Mouse (Mus musculus): ENCODE measurements at regions not wholly inside any gene's neighbourhood (a gene's known extent, or its start where the extent isn't known, plus 50 kb on each side); places are given as distances from the start of the nearest gene placed in this dataset.

- DNase-seq (ENCODE audit: low spot score) (no peak), ATAC-seq (ENCODE audit: low FRiP score, low TSS enrichment) (no peak)
- Histone ChIP-seq H3K4me2 (replicated peaks; ENCODE audit: low read depth) (no peak overlapping the region), H3K36me3 (ENCODE audit: control insufficient read depth, insufficient read depth, low read length) (no peaks in the 10 kb centered on the region), H3K27ac (replicated peaks) (no peak overlapping the region), H3K9ac (ENCODE audit: low read length) (no peak overlapping the region), H3K9me3 (ENCODE audit: control insufficient read depth, low read length) (no peaks in the 10 kb centered on the region), H3K27me3 (ENCODE audit: control insufficient read depth, insufficient read depth, low read length) (no peaks in the 10 kb centered on the region), H3K4me3 (ENCODE audit: low read depth, low read length) (no peak overlapping the region), H3K4me1 (replicated peaks; ENCODE audit: control insufficient read depth, insufficient read depth) (no peaks in the 10 kb centered on the region)
- WGBS: 93% methylated on average over 3 of the region's 3 CpGs
- peak; percentile 33 for TF ChIP-seq CTCF (IDR thresholded peaks at IDR 0.05; ENCODE audit: low read depth)
- no peak for TF ChIP-seq EP300 (optimal IDR thresholded peaks at IDR 0.05)
Observed at GRCm38 (mm10) chr9:33004536-33004935, 368.5 kb downstream of the Ets1 start.

DNA sequence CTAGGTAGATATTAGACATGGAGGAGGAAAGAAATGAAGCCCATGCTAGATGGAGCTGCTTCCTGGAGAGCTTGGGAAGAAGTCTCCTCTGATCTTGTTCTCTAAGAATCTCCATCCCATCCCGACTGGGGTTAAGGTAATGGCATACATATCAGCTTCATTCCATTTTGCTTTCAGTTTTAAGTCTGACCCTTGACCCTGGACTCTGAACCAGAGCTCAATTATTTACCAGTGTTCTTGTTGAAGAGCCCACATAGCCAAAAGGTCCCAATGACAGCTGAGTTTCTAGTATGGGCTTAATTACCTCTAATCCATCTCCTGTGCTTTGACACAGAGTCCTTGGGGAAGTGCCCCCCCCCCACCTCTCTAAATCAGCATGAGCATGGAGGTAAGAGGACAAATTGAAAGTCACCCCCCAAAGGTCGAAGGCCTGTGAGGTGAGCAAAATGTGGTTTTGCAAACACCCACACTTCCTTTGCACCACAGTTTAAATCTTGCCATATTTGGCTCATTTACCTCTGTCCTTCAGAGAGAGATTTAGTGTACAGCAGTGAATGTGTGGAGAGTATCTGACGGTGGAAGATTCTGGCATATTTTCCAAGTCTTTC, 371.5 kb downstream of the Ets1 start:
- Histone ChIP-seq H3K27me3 (ENCODE audit: control insufficient read depth, insufficient read depth, low read length) (no peaks in the 10 kb centered on the region), H3K9me3 (ENCODE audit: control insufficient read depth, low read length) (no peaks in the 10 kb centered on the region), H3K4me3 (ENCODE audit: low read depth, low read length) (no peak overlapping the region), H3K9ac (ENCODE audit: low read length) (no peak overlapping the region), H3K36me3 (ENCODE audit: control insufficient read depth, insufficient read depth, low read length) (no peaks in the 10 kb centered on the region), H3K27ac (replicated peaks) (no peak overlapping the region), H3K4me1 (replicated peaks; ENCODE audit: control insufficient read depth, insufficient read depth) (no peaks in the 10 kb centered on the region), H3K4me2 (replicated peaks; ENCODE audit: low read depth) (no peak overlapping the region)
- TF ChIP-seq EP300 (optimal IDR thresholded peaks at IDR 0.05) (no peak), CTCF (IDR thresholded peaks at IDR 0.05; ENCODE audit: low read depth) (no peak)
- ATAC-seq (ENCODE audit: low FRiP score, low TSS enrichment) (no peak), DNase-seq (ENCODE audit: low spot score) (no peak)
- WGBS: 68% methylated on average over 3 of the region's 3 CpGs

- no peak for ATAC-seq (ENCODE audit: low FRiP score, low TSS enrichment)
- H3K4me1 ChIP-seq (replicated peaks; ENCODE audit: control insufficient read depth, insufficient read depth): no peaks in the 10 kb centered on the region
- no peak overlapping the region for H3K27ac ChIP-seq (replicated peaks)
- no peaks in the 10 kb centered on the region for H3K27me3 ChIP-seq (ENCODE audit: control insufficient read depth, insufficient read depth, low read length)
- H3K9ac ChIP-seq (ENCODE audit: low read length): no peak overlapping the region
- H3K9me3 ChIP-seq (ENCODE audit: control insufficient read depth, low read length): no peaks in the 10 kb centered on the region
- no peaks in the 10 kb centered on the region for H3K36me3 ChIP-seq (ENCODE audit: control insufficient read depth, insufficient read depth, low read length)
- no peak for DNase-seq (ENCODE audit: low spot score)
- H3K4me3 ChIP-seq (ENCODE audit: low read depth, low read length): no peak overlapping the region
- no peak for TF ChIP-seq EP300 (optimal IDR thresholded peaks at IDR 0.05)
- no peak for TF ChIP-seq CTCF (IDR thresholded peaks at IDR 0.05; ENCODE audit: low read depth)
- H3K4me2 ChIP-seq (replicated peaks; ENCODE audit: low read depth): no peak overlapping the region
Observed at GRCm38 (mm10) chr9:33011241-33011640, 375.2 kb downstream of the Ets1 start.

DNA sequence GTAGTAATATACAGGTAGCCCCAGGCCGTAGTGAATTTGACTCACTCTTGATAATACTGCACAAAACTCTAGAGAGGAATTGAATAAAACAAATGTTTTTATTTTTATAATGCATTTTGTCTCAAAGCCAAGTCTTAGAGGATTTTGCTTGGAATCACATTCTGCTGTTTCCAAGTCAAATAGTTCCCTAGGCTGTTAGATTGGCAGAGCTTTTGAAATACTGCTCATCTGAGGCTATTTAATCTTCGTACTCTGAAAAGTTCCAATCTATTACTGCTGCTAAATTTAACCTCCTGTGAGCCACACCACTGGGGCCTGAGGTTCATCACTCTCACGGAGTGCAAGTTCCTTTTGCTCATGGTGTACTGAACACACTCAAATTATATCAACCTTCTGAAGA, 399.4 kb downstream of the Ets1 start:
- 58% methylated on average over 3 of the region's 3 CpGs for WGBS
- no peak for DNase-seq (ENCODE audit: low spot score)

DNA sequence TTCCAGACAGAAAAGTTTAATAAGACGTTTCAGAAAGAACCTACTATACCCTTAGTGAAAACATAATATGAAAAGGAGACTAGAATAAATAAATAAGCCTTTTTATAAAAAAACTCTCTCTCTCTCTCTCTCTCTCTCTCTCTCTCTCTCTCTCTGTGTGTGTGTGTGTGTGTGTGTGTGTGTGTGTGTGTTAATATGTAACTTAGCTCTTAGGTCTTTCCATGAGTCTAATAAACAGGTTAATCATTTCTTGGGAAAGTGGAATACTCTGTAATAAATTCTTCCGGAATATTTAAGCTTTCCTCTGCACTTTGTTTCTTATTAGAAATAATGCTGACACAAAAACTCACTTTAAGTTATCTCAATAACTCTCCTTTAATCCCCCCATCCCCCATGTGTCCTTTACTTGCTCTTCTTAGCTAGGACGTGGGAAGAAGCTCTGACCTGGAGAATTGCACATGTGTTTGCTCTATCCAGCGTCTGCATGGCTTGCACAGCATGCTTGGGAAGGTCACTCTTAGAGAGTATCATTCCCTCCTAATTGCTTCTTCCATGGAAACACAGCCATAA, 403.3 kb downstream of the Ets1 start:
- H3K27me3 ChIP-seq (ENCODE audit: control insufficient read depth, insufficient read depth, low read length): no peaks in the 10 kb centered on the region
- ATAC-seq (ENCODE audit: low FRiP score, low TSS enrichment): no peak
- no peaks in the 10 kb centered on the region for H3K4me1 ChIP-seq (replicated peaks; ENCODE audit: control insufficient read depth, insufficient read depth)
- no peak for DNase-seq (ENCODE audit: low spot score)
- H3K27ac ChIP-seq (replicated peaks): no peak overlapping the region
- TF ChIP-seq CTCF (IDR thresholded peaks at IDR 0.05; ENCODE audit: low read depth) (no peak), EP300 (optimal IDR thresholded peaks at IDR 0.05) (no peak)
- H3K4me3 ChIP-seq (ENCODE audit: low read depth, low read length): no peak overlapping the region
- WGBS: 54% methylated on average over 4 of the region's 4 CpGs
- no peak overlapping the region for H3K4me2 ChIP-seq (replicated peaks; ENCODE audit: low read depth)
- H3K36me3 ChIP-seq (ENCODE audit: control insufficient read depth, insufficient read depth, low read length): no peaks in the 10 kb centered on the region
- H3K9me3 ChIP-seq (ENCODE audit: control insufficient read depth, low read length): no peaks in the 10 kb centered on the region
- H3K9ac ChIP-seq (ENCODE audit: low read length): no peak overlapping the region

More for the DNA sequence above, 399.4 kb downstream of the Ets1 start:
- ATAC-seq (ENCODE audit: low FRiP score, low TSS enrichment): no peak
- Histone ChIP-seq H3K9me3 (ENCODE audit: control insufficient read depth, low read length) (no peaks in the 10 kb centered on the region), H3K4me2 (replicated peaks; ENCODE audit: low read depth) (no peak overlapping the region), H3K27me3 (ENCODE audit: control insufficient read depth, insufficient read depth, low read length) (no peaks in the 10 kb centered on the region), H3K27ac (replicated peaks) (no peak overlapping the region), H3K4me1 (replicated peaks; ENCODE audit: control insufficient read depth, insufficient read depth) (no peaks in the 10 kb centered on the region), H3K36me3 (ENCODE audit: control insufficient read depth, insufficient read depth, low read length) (no peaks in the 10 kb centered on the region), H3K9ac (ENCODE audit: low read length) (no peak overlapping the region), H3K4me3 (ENCODE audit: low read depth, low read length) (no peak overlapping the region)
- no peak for TF ChIP-seq EP300 (optimal IDR thresholded peaks at IDR 0.05)
- TF ChIP-seq CTCF (IDR thresholded peaks at IDR 0.05; ENCODE audit: low read depth): no peak

DNA sequence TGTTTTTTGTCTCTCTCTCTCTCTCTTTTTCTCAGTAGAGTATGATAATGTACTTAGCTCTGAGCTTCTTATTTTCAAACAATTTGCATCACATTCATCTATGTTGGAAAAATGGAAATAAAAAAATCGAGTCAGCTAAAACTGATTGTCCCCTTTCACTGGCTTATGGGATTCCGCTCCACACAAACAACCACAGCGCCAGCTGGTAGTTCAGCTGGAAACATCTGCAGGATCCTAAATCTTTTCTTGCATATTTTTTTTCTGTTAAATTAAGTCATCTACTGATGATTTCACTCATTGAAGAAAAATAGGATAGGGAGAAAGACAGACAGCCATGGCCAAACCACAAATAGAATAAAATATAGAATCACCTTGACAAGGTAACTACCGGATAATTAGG, 414.8 kb downstream of the Ets1 start:
- Histone ChIP-seq H3K27me3 (ENCODE audit: control insufficient read depth, insufficient read depth, low read length) (no peaks in the 10 kb centered on the region), H3K27ac (replicated peaks) (no peak overlapping the region), H3K4me1 (replicated peaks; ENCODE audit: control insufficient read depth, insufficient read depth) (no peaks in the 10 kb centered on the region), H3K9me3 (ENCODE audit: control insufficient read depth, low read length) (no peaks in the 10 kb centered on the region), H3K36me3 (ENCODE audit: control insufficient read depth, insufficient read depth, low read length) (no peaks in the 10 kb centered on the region), H3K4me3 (ENCODE audit: low read depth, low read length) (no peak overlapping the region), H3K4me2 (replicated peaks; ENCODE audit: low read depth) (no peak overlapping the region), H3K9ac (ENCODE audit: low read length) (no peak overlapping the region)
- ATAC-seq (ENCODE audit: low FRiP score, low TSS enrichment) (no peak), DNase-seq (ENCODE audit: low spot score) (no peak)
- TF ChIP-seq EP300 (optimal IDR thresholded peaks at IDR 0.05) (no peak), CTCF (IDR thresholded peaks at IDR 0.05; ENCODE audit: low read depth) (no peak)
- WGBS: 69% methylated on average over 4 of the region's 4 CpGs

Data from stomach, postnatal 0 days (tissue).